Mouse (Mus musculus) neural tube, embryonic 10.5 days (tissue): Measurements from ENCODE around the gene Hoxb5.

Source experiments
- DNase-seq: peaks from one replicate; pipeline ENCODE4 v3.0.0-alpha.2; 2017; ENCODE audit warnings: low spot score; ENCODE audit errors: extremely low spot score

The Hoxb5 gene

GRCm38 (mm10) chr11:96271541-96272011 lies 31.6 kb upstream of the Hoxb5 start:
- peak; percentile 73 for DNase-seq

- no peak for DNase-seq
Observed at GRCm38 (mm10) chr11:96272024-96272921, 30.9 kb upstream of the Hoxb5 start.

GRCm38 (mm10) chr11:96274428-96274827 lies 28.7 kb upstream of the Hoxb5 start:
- DNase-seq = no peak

- DNase-seq = no peak
Observed at GRCm38 (mm10) chr11:96275896-96276295, 27.2 kb upstream of the Hoxb5 start.

- DNase-seq = peak; percentile 71
Observed at GRCm38 (mm10) chr11:96277151-96278044, 25.7 kb upstream of the Hoxb5 start.

GRCm38 (mm10) chr11:96278324-96278723 lies 24.8 kb upstream of the Hoxb5 start:
- DNase-seq = no peak

GRCm38 (mm10) chr11:96278773-96279172 lies 24.4 kb upstream of the Hoxb5 start:
- DNase-seq = no peak

GRCm38 (mm10) chr11:96279421-96280233 lies 23.5 kb upstream of the Hoxb5 start:
- DNase-seq = no peak

GRCm38 (mm10) chr11:96280399-96281378 lies 22.4 kb upstream of the Hoxb5 start:
- no peak for DNase-seq

GRCm38 (mm10) chr11:96281396-96281795 lies 21.7 kb upstream of the Hoxb5 start:
- DNase-seq = peak; percentile 54

GRCm38 (mm10) chr11:96281855-96282570 lies 21.1 kb upstream of the Hoxb5 start, which contains the start of gene Hoxb8:
Gene Hoxb8, plus strand, starts transcription at chr11:96281905.
- DNase-seq = peak; percentile 75

- DNase-seq = peak; percentile 73
Observed at GRCm38 (mm10) chr11:96282795-96283430, 20.2 kb upstream of the Hoxb5 start.

- DNase-seq = peak; percentile 72
Observed at GRCm38 (mm10) chr11:96284041-96284749, 18.9 kb upstream of the Hoxb5 start.

- DNase-seq = peak; percentile 73
Observed at GRCm38 (mm10) chr11:96284774-96285734, 18.1 kb upstream of the Hoxb5 start.

GRCm38 (mm10) chr11:96285771-96286738 lies 17.1 kb upstream of the Hoxb5 start, which contains the start of gene Hoxb7:
Gene Hoxb7, plus strand, starts transcription at chr11:96286623.
- peak; percentile 77 for DNase-seq
